Comparison of ENCODE assay signal across 12 mouse cellular contexts in the genomic region with DNA sequence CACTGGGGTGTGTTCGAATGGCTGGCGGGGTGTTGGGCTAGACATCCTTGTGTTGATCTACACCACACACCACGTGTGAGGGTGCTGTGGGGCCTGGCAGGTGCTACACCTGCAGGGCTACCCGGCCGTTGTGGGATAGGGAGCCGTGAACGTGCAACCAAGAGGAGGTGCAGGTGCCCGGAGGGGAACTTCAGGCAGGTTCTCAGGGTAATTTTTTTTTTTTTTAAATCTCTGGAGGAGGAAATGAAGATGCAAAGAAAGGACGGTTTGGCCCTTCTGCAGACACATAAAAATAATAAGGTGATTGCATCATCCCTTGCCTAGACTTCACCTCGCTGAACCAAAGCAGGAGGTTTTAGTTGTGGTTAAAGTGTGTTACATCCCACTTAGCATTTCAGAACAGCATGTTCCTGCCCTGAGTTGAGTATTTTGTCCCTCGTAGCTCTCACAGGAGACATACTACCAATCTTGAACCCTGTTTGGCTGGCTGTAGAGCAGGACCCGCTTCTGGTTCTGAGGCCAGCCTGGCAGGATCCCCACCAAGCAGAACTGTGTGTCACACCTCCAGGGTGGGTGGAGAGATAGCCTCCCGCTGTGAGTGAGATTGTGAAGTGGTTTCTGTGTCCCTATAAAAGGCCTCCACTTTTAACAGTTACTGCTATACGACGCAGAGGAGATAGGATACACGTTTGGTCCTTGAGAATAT. TPM values are rescaled to one million over a fixed set of nuclear protein-coding genes. Genes with fewer than 3 reads are reported as not detected.
DNase-seq lines count a peak whose midpoint lies in the region; ATAC-seq and TF ChIP-seq lines count a peak whose summit lies in the region.
"Had no signal": no experiment of that assay in that cellular context is flagged by ENCODE, and none has a peak within 500 bp of the region (broad histone marks: within the 10 kb centered on the region; RNA-seq: fewer than 3 reads in every experiment).

No protein-coding gene starts in this region.

- H3K4me3 ChIP-seq in heart, embryonic 12.5 days, result no peak overlapping the region
- H3K4me3 ChIP-seq in bone marrow, adult 2 months (replicated peaks; ENCODE audit: control insufficient read depth, low read depth, low read length), result no peak overlapping the region
- H3K4me3 ChIP-seq in intestine, embryonic 16.5 days (ENCODE audit: low read length), result no peak overlapping the region
- no peak overlapping the region for H3K4me3 ChIP-seq in intestine, embryonic 15.5 days (replicated peaks)
- H3K4me3 ChIP-seq: lung, embryonic 15.5 days; myocyte had no signal

- no peaks in the 10 kb centered on the region for H3K27me3 ChIP-seq in heart, embryonic 12.5 days (replicated peaks)
- H3K27me3 ChIP-seq in intestine, embryonic 16.5 days (replicated peaks; ENCODE audit: control insufficient read depth, insufficient read depth, low read length), result no peaks in the 10 kb centered on the region
- H3K27me3 ChIP-seq in intestine, embryonic 15.5 days (replicated peaks), result no peaks in the 10 kb centered on the region
- H3K27me3 ChIP-seq: lung, embryonic 15.5 days had no signal

- no peak for TF ChIP-seq CTCF in bone marrow, adult 2 months (IDR thresholded peaks at IDR 0.05; ENCODE audit: control insufficient read depth, insufficient read depth, low read length)

- peaks cover 61% of the 10 kb centered on the region for H3K4me1 ChIP-seq in heart, embryonic 12.5 days (replicated peaks)
- peaks cover 14% of the 10 kb centered on the region for H3K4me1 ChIP-seq in bone marrow, adult 2 months (ENCODE audit: control insufficient read depth, insufficient read depth, low read length)
- peaks cover 20% of the 10 kb centered on the region for H3K4me1 ChIP-seq in intestine, embryonic 16.5 days (ENCODE audit: control insufficient read depth, insufficient read depth, low read length)
- H3K4me1 ChIP-seq in intestine, embryonic 15.5 days (replicated peaks), result peaks cover 30% of the 10 kb centered on the region

- no peak overlapping the region for H3K9ac ChIP-seq in heart, embryonic 12.5 days
- no peak overlapping the region for H3K9ac ChIP-seq in intestine, embryonic 16.5 days (ENCODE audit: low read depth, low read length)
- no peak overlapping the region for H3K9ac ChIP-seq in intestine, embryonic 15.5 days
- H3K9ac ChIP-seq: lung, embryonic 15.5 days had no signal

- H3K9me3 ChIP-seq in heart, embryonic 12.5 days (replicated peaks), result no peaks in the 10 kb centered on the region
- H3K9me3 ChIP-seq in intestine, embryonic 16.5 days (ENCODE audit: control insufficient read depth, low read length), result no peaks in the 10 kb centered on the region
- H3K9me3 ChIP-seq in intestine, embryonic 15.5 days, result no peaks in the 10 kb centered on the region
- H3K9me3 ChIP-seq: lung, embryonic 15.5 days had no signal

- no peak for ATAC-seq in heart, embryonic 12.5 days (ENCODE audit: insufficient number of reproducible peaks, low FRiP score)
- ATAC-seq in neutrophil, adult 5-6 weeks (ENCODE audit: extremely low read depth, insufficient number of reproducible peaks, low FRiP score, poor library complexity, severe bottlenecking), result peak; percentile 30
- no peak for ATAC-seq in intestine, embryonic 16.5 days
- no peak for ATAC-seq in intestine, embryonic 15.5 days

- H3K4me2 ChIP-seq in heart, embryonic 12.5 days, result peak overlapping the region; percentile 30
- no peak overlapping the region for H3K4me2 ChIP-seq in intestine, embryonic 16.5 days (ENCODE audit: low read depth, low read length)
- no peak overlapping the region for H3K4me2 ChIP-seq in intestine, embryonic 15.5 days (replicated peaks)
- H3K4me2 ChIP-seq: lung, embryonic 15.5 days had no signal

- DNase-seq in heart, adult 8-10 months (ENCODE audit: low spot score), result no peak
- peak; percentile 98 for DNase-seq in A20 (ENCODE audit: low read depth, low spot score)
- no peak for DNase-seq in ovary, adult 18-20 months (ENCODE audit: low spot score)
- DNase-seq: adrenal gland, postnatal 14 days; kidney, adult 2 months had no signal

- no peak for TF ChIP-seq POLR2A in bone marrow, adult 2 months (IDR thresholded peaks at IDR 0.05; ENCODE audit: borderline replicate concordance, control insufficient read depth, low read depth, low read length)

- H3K27ac ChIP-seq in heart, embryonic 12.5 days (ENCODE audit: poor library complexity, severe bottlenecking), result peak overlapping the region; percentile 37; the same call in 1 of the 2 replicates
- H3K27ac ChIP-seq in bone marrow, adult 2 months (ENCODE audit: control insufficient read depth, insufficient read depth, low read depth, low read length, poor library complexity), result peak overlapping the region; percentile 29; the same call in 1 of the 2 replicates
- no peak overlapping the region for H3K27ac ChIP-seq in intestine, embryonic 16.5 days (ENCODE audit: low read length)
- H3K27ac ChIP-seq in intestine, embryonic 15.5 days, result no peak overlapping the region
- H3K27ac ChIP-seq: lung, embryonic 15.5 days had no signal

- WGBS in heart, embryonic 12.5 days, result 60% methylated on average over 16 of the region's 16 CpGs
- WGBS in bone marrow, adult 2 months, result 28% methylated on average over 16 of the region's 16 CpGs
- 77% methylated on average over 16 of the region's 16 CpGs for WGBS in intestine, embryonic 16.5 days
- 76% methylated on average over 16 of the region's 16 CpGs for WGBS in intestine, embryonic 15.5 days

- peaks cover 42% of the 10 kb centered on the region for H3K36me3 ChIP-seq in heart, embryonic 12.5 days
- 0 out of 2 replicates have a peak, but pooled peaks cover 6% of the 10 kb centered on the region for H3K36me3 ChIP-seq in intestine, embryonic 16.5 days (ENCODE audit: control insufficient read depth, insufficient read depth, low read length)
- 0 out of 2 replicates have a peak, but pooled peaks cover 8% of the 10 kb centered on the region for H3K36me3 ChIP-seq in intestine, embryonic 15.5 days

RNA-seq across cellular contexts. Expression of gene Bcl2l11, which starts 27.2 kb away (rescaled TPM):
- 21.6 and 23.3 TPM in 2 replicates for polyA plus RNA-seq in heart, embryonic 12.5 days (2016; fragmentation: Nextera tagmentation; extraction: Ambion mirVana)
- total RNA-seq in heart, adult 8-10 months (2022), result 10 to 100 TPM in 2 of 4 experiments, 1 to 10 TPM in 2; 7.6 to 16.4 (median 11.3) TPM
- 7.6 and 10.2 TPM in 2 replicates for polyA plus RNA-seq in bone marrow, adult 2 months (2011; ENCODE audit: insufficient read depth, insufficient read length, low replicate concordance, missing spikeins)
- 42.1 and 48.5 TPM in 2 replicates for total RNA-seq in neutrophil, adult 5-6 weeks (2017)
- 10.0 and 10.6 TPM in 2 replicates for polyA plus RNA-seq in intestine, embryonic 16.5 days (2015; fragmentation: Nextera tagmentation; extraction: Ambion mirVana)
- polyA plus RNA-seq in intestine, embryonic 15.5 days (2015; fragmentation: Nextera tagmentation; extraction: Ambion mirVana), result 12.8 and 13.1 TPM in 2 replicates

Comparison
In these comparisons a context has a peak if more than half of its experiments do, and no peak if none do; other contexts are left out.
1. H3K27ac ChIP-seq: peak in heart, embryonic 12.5 days (single experiment) and bone marrow, adult 2 months (single experiment); none in intestine, embryonic 16.5 days (single experiment) and intestine, embryonic 15.5 days (single experiment).